8 mouse cellular contexts compared by ENCODE assay signal in the genomic region with DNA sequence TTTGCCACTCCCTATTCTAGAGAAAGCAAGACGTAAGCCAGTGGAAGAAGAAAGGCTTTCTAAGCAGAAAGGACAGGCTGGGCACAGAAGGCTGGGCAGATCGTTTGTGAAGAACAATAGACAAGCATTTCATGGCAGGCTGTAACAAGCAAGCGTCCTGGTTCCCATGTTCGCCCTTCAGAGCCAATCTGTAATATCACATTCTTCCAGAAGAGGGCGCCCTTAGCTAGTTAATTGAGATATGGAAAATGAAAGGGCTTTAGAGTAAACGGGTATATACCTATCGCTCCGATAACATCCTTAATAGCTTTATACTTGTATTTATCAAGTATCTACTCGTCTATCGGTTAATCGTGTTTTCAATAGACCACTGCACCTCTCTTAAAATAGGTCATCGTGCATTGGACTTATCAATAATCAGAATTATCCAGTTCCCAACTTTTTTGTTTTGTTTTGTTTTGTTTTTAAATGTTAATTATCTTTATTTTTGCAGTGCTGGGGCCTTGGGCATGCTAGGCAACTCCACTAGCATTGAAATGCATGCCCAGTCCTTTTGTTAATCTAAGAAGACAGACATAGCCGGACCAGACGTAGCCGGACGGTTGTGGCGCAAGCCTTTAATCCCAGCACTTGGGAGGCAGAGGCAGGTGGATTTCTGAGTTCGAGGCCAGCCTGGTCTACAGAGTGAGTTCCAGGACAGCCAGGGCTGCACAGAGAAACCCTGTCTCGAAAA. TPM values are rescaled to one million over a fixed set of nuclear protein-coding genes. Genes with fewer than 3 reads are reported as not detected.
A peak's percentile ranks its signal among the peaks of the same experiment; 100 is the strongest.
DNase-seq lines count a peak whose midpoint lies in the region; ATAC-seq and TF ChIP-seq lines count a peak whose summit lies in the region.

No protein-coding gene starts in this region.

- H3K4me3 ChIP-seq in liver, adult 2 months (ENCODE audit: insufficient read depth, low read depth, low read length) = peak overlapping the region; percentile 32; the same call in 1 of the 2 replicates
- no peak overlapping the region for H3K4me3 ChIP-seq in midbrain, postnatal 0 days (ENCODE audit: low read depth, low read length)

- WGBS in liver, adult 2 months = 31% methylated on average over 19 of the region's 19 CpGs
- WGBS in midbrain, postnatal 0 days = 40% methylated on average over 19 of the region's 19 CpGs

- H3K9me3 ChIP-seq in midbrain, postnatal 0 days (ENCODE audit: low read length) = no peaks in the 10 kb centered on the region

- no peak overlapping the region for H3K4me2 ChIP-seq in midbrain, postnatal 0 days (ENCODE audit: low read depth, low read length, poor library complexity, severe bottlenecking)

- no peaks in the 10 kb centered on the region for H3K79me2 ChIP-seq in liver, adult 2 months (ENCODE audit: control insufficient read depth, insufficient read depth, low read length)

- no peaks in the 10 kb centered on the region for H3K27me3 ChIP-seq in liver, adult 2 months (ENCODE audit: control insufficient read depth, insufficient read depth, low read length)
- no peaks in the 10 kb centered on the region for H3K27me3 ChIP-seq in midbrain, postnatal 0 days (ENCODE audit: insufficient read depth, low read length)

- peak; percentile 72 for ATAC-seq in common myeloid progenitor, adult 5-6 weeks (replicated peaks; ENCODE audit: low read depth, poor library complexity, severe bottlenecking)
- no peak for ATAC-seq in midbrain, postnatal 0 days (ENCODE audit: low FRiP score)

- no peak overlapping the region for H3K9ac ChIP-seq in liver, adult 2 months (ENCODE audit: low read depth, low read length)
- no peak overlapping the region for H3K9ac ChIP-seq in midbrain, postnatal 0 days (replicated peaks; ENCODE audit: low read length, poor library complexity, severe bottlenecking)

- DNase-seq in 3134 (ENCODE audit: extremely low read depth, insufficient read length, low spot score) (peak; percentile 49), WW6 (ENCODE audit: low read depth, low spot score) (peak; percentile 61)
- peak; percentile 86 for DNase-seq in heart, adult 8-10 months (ENCODE audit: low spot score)
- DNase-seq in kidney, adult 9 months = peak; percentile 87
- DNase-seq in liver, adult 2 months (ENCODE audit: extremely low read depth, low read depth, low spot score) = peak; percentile 78
- DNase-seq in midbrain, postnatal 0 days (ENCODE audit: low spot score) = peak; percentile 78
- peak; percentile 37 to 81 for DNase-seq in spleen, postnatal 14 days (ENCODE audit: low spot score in 2 of 2)

- TF ChIP-seq POLR2A in liver, adult 2 months (IDR thresholded peaks at IDR 0.05; ENCODE audit: extremely low read depth, insufficient read depth, low read length) = no peak

- H3K4me1 ChIP-seq in liver, adult 2 months (ENCODE audit: control insufficient read depth, insufficient read depth, low read length) = peaks cover 4% of the 10 kb centered on the region; the same call in 1 of the 2 replicates
- H3K4me1 ChIP-seq in midbrain, postnatal 0 days (ENCODE audit: insufficient read depth, low read length) = no peaks in the 10 kb centered on the region

- TF ChIP-seq CTCF in liver, adult 2 months (IDR thresholded peaks at IDR 0.05; ENCODE audit: low read depth, low read length) = peak; percentile 54
- TF ChIP-seq CTCF in midbrain, postnatal 0 days (IDR thresholded peaks at IDR 0.05) = peak; percentile 85

- H3K27ac ChIP-seq in liver, adult 2 months (replicated peaks; ENCODE audit: insufficient read depth, low read depth, low read length) = no peak overlapping the region
- H3K27ac ChIP-seq in midbrain, postnatal 0 days (ENCODE audit: low read depth, low read length) = no peak overlapping the region

- H3K36me3 ChIP-seq in liver, adult 2 months (ENCODE audit: control insufficient read depth, insufficient read depth, low read length) = no peaks in the 10 kb centered on the region
- no peaks in the 10 kb centered on the region for H3K36me3 ChIP-seq in midbrain, postnatal 0 days (ENCODE audit: insufficient read depth, low read length)

RNA-seq across cellular contexts. Expression of a gene that starts 15.0 kb away (rescaled TPM):
- total RNA-seq in common myeloid progenitor, adult 5-6 weeks (2017) = 1,507 and 2,166 TPM in 2 replicates
- total RNA-seq in heart, adult 8-10 months (2022) = 100 to 1,000 TPM; 481 to 584 (median 542) TPM
- total RNA-seq in liver, adult 2 months (2014; rRNA removed) = 178 and 222 TPM in 2 replicates
- 95.2 and 103 TPM in 2 replicates for polyA plus RNA-seq in liver, adult 2 months (2012; rRNA removed)
- 306 and 343 TPM in 2 replicates for total RNA-seq in midbrain, postnatal 0 days (2014; rRNA removed)
- polyA plus RNA-seq in midbrain, postnatal 0 days (2015; fragmentation: Nextera tagmentation; extraction: Ambion mirVana) = 488 and 533 TPM in 2 replicates

RNA-seq across cellular contexts. Expression of a gene that starts 16.5 kb away (rescaled TPM):
- 20.2 and 24.9 TPM in 2 replicates for total RNA-seq in common myeloid progenitor, adult 5-6 weeks (2017)
- total RNA-seq in heart, adult 8-10 months (2022) = 1 to 10 TPM; 3.9 to 5.3 (median 5.2) TPM
- total RNA-seq in liver, adult 2 months (2014; rRNA removed) = 1.7 and 1.9 TPM in 2 replicates
- 0.39 and 0.91 TPM in 2 replicates for polyA plus RNA-seq in liver, adult 2 months (2012; rRNA removed)
- total RNA-seq in midbrain, postnatal 0 days (2014; rRNA removed) = 7.7 and 11.5 TPM in 2 replicates
- 6.1 and 6.8 TPM in 2 replicates for polyA plus RNA-seq in midbrain, postnatal 0 days (2015; fragmentation: Nextera tagmentation; extraction: Ambion mirVana)

RNA-seq across cellular contexts. Expression of a gene that starts 22.6 kb away (rescaled TPM):
- 42.4 and 49.9 TPM in 2 replicates for total RNA-seq in common myeloid progenitor, adult 5-6 weeks (2017)
- 10 to 100 TPM in 3 of 4 experiments, 1 to 10 TPM in 1; 7.2 to 12.0 (median 11.1) TPM for total RNA-seq in heart, adult 8-10 months (2022)
- 8.6 and 9.9 TPM in 2 replicates for total RNA-seq in liver, adult 2 months (2014; rRNA removed)
- polyA plus RNA-seq in liver, adult 2 months (2012; rRNA removed) = 2.0 and 2.8 TPM in 2 replicates
- 18.5 and 27.2 TPM in 2 replicates for total RNA-seq in midbrain, postnatal 0 days (2014; rRNA removed)
- 17.6 and 19.3 TPM in 2 replicates for polyA plus RNA-seq in midbrain, postnatal 0 days (2015; fragmentation: Nextera tagmentation; extraction: Ambion mirVana)

RNA-seq across cellular contexts. Expression of a gene that starts 56.0 kb away (rescaled TPM):
- 10.1 and 15.5 TPM in 2 replicates for total RNA-seq in common myeloid progenitor, adult 5-6 weeks (2017)
- total RNA-seq in heart, adult 8-10 months (2022) = under 1 TPM; 0.33 to 0.87 (median 0.44) TPM
- 0.34 and 0.37 TPM in 2 replicates for total RNA-seq in liver, adult 2 months (2014; rRNA removed)
- polyA plus RNA-seq in liver, adult 2 months (2012; rRNA removed) = 0.06 and 0.12 TPM in 2 replicates
- 2.0 and 2.7 TPM in 2 replicates for total RNA-seq in midbrain, postnatal 0 days (2014; rRNA removed)
- 0.77 and 1.1 TPM in 2 replicates for polyA plus RNA-seq in midbrain, postnatal 0 days (2015; fragmentation: Nextera tagmentation; extraction: Ambion mirVana)
